Mouse (Mus musculus) T-cell, adult 2 months (primary cell): ENCODE data around the gene Wdr20.
"Not testable (repeated sequence)": the region's sequence is repeated elsewhere in the genome, so short reads cannot be mapped to it uniquely, and the experiment has no call there.

Source experiments
- DNase-seq: peaks from one replicate; pipeline ENCODE4 v3.0.0; 2022; ENCODE audit warnings: low spot score

Gene Wdr20

GRCm38 (mm10) chr12:110737170-110738157 lies at the start of gene Wdr20:
Gene Wdr20 (plus strand): TSS chr12:110737944.
- DNase-seq: peak; percentile 98

GRCm38 (mm10) chr12:110688921-110689320 lies 48.8 kb upstream of the Wdr20 start:
- DNase-seq: not testable (repeated sequence)

- DNase-seq: no peak
These were observed 47.7 kb upstream of the Wdr20 start for GRCm38 (mm10) chr12:110689919-110690643.

- DNase-seq: not testable (repeated sequence)
These were observed 44.4 kb upstream of the Wdr20 start for GRCm38 (mm10) chr12:110693378-110693777.

- no peak for DNase-seq
These were observed 42.0 kb upstream of the Wdr20 start for GRCm38 (mm10) chr12:110695676-110696171.

- DNase-seq: peak; percentile 99
These were observed 41.4 kb upstream of the Wdr20 start for GRCm38 (mm10) chr12:110696173-110696974.

- no peak for DNase-seq
These were observed 40.8 kb upstream of the Wdr20 start for GRCm38 (mm10) chr12:110696975-110697400.

GRCm38 (mm10) chr12:110697457-110697856 lies 40.3 kb upstream of the Wdr20 start:
- no peak for DNase-seq

- no peak for DNase-seq
These were observed 39.7 kb upstream of the Wdr20 start for GRCm38 (mm10) chr12:110698080-110698479.

- DNase-seq: no peak
These were observed 39.1 kb upstream of the Wdr20 start for GRCm38 (mm10) chr12:110698523-110699170.

- no peak for DNase-seq
These were observed 38.6 kb upstream of the Wdr20 start for GRCm38 (mm10) chr12:110699171-110699547.

- no peak for DNase-seq
These were observed 37.0 kb upstream of the Wdr20 start for GRCm38 (mm10) chr12:110700730-110701129.

- not testable (repeated sequence) for DNase-seq
These were observed 36.4 kb upstream of the Wdr20 start for GRCm38 (mm10) chr12:110701363-110701762.

- DNase-seq: no peak
These were observed 35.2 kb upstream of the Wdr20 start, which contains the start of gene Hsp90aa1 for GRCm38 (mm10) chr12:110702556-110702955. Gene Hsp90aa1 (minus strand): TSS chr12:110702728.

GRCm38 (mm10) chr12:110703008-110703471 lies 34.7 kb upstream of the Wdr20 start:
- DNase-seq: peak; percentile 64

GRCm38 (mm10) chr12:110703682-110704081 lies 34.1 kb upstream of the Wdr20 start:
- DNase-seq: no peak

GRCm38 (mm10) chr12:110705419-110705818 lies 32.3 kb upstream of the Wdr20 start:
- not testable (repeated sequence) for DNase-seq

GRCm38 (mm10) chr12:110706337-110707231 lies 31.2 kb upstream of the Wdr20 start:
- DNase-seq: peak; percentile 22

- no peak for DNase-seq
These were observed 30.3 kb upstream of the Wdr20 start for GRCm38 (mm10) chr12:110707451-110707850.

GRCm38 (mm10) chr12:110711270-110711669 lies 26.5 kb upstream of the Wdr20 start:
- no peak for DNase-seq
